Mouse (Mus musculus) lung, postnatal 14 days (tissue): ENCODE measurements around the gene Tex33.

Source experiments
- DNase-seq: peaks from one replicate; pipeline ENCODE4 v3.0.0; 2021

Gene Tex33

DNA sequence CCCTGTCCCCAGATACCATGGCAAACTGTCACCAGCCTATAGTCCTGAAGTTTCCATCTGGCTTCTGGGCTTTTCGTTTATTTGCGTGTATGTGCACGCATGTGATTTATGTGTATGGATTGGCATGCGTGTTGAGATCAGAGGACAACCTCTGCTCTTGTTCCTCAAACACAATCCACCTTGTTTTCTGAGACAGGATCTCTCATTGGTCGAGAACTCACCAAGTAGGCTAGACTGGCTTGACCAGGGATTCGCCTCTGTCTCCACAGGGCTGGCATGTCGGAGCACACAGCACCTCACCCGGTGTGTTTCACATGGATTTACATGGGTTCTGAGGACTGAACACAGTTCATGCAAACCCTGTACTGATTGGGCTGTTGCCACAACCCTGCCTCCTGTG lies 18.4 kb upstream of the Tex33 start:
- no peak for DNase-seq

DNA sequence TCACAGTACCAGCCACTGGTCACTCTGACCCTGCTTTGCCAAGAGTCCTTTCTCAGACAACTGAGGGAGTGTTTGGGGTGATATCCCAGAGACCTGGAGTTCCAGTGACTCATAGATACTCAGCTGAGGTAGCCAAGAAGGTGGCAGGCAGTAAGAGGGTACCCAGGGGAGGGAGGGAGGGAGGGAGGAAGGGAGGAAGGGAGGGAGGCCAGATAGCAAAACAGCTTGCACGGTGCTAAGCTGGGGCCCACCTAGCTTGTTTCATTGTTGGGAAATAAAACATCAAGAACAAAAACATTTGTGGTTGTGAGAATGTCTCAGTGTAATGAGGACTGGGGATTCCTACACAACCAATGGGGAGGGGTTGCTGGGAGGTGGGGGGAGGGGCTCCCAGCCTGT lies 18.0 kb upstream of the Tex33 start:
- DNase-seq, result no peak

DNA sequence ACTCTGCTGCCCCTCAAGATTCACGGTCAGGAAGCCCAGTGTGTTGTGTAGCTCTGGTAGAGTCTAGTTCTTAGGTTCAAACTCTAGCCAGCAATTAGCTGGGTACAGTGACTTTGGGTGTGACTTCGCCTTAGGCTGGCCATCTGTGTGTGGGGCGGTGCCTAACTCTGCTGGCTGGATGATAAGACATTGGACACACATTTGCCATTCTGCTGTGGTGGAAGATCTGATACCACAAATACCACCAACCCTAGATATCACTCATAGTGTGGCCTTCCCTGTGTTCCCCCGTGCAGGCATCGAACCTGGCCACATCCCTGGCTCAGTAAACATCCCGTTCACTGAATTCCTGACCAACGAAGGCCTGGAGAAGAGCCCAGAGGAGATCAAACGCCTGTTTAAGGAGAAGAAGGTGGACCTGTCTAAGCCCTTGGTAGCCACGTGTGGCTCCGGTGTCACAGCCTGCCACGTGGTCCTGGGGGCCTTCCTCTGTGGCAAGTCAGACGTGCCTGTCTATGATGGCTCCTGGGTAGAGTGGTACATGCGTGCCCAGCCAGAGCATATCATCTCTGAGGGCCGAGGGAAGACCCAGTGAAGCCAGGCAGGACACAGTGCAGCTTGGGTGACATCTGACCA lies 17.5 kb upstream of the Tex33 start:
- DNase-seq, result no peak

DNA sequence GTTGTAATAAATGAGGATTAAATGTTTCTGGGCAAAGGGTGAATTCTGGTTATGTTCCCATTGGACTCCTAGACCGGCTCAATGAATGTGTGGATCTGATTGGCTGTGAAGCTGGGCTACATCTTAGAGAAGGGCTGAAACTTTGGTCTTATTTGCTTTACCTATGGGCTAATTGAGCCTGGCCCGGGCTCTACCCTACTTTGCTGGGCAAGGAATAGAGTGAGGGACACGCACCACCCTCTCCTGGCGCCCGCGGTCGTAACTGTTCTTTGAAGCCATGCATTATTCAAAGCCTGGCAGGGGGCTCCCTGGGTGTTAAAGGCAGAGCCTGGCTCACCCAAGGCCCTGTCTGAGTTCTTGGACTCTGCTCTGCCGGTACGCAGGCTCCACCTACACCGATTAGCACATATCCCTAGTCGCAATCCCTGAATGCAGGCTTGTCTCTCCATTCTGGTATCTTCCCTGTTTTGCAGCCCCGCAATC lies 13.9 kb upstream of the Tex33 start:
- DNase-seq, result no peak

DNA sequence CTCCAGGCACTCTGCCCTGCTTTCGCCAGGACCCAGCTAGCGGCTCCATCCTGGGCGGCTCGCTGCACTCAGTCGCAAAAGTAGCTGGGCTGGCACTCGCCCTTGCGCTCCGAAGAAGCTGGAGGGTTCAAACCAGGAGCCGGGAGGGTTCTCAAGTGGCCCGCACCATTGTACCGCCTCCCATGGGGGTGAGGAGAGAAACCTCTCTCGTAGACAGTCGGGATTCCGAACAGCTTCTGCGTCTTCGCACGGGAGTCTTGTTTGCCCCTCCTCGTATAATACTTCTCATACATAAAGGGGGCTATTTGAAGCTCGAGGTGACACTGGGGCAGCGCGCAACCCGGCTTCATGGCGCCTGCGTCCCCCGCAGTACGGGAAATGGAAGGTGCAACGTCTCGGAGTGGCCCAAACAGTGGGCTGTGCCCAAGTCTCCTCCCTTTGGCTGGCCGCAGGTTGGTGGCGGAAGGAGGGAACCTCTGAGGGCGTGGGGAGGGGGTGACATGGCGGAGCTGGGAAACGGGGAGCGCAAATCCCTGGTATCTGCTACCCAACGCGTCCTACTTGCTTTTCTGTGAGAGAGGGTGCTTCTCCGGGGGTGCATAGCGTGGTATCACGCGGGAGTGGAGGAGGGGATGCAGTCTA lies 10.7 kb upstream of the Tex33 start, which contains the start of gene Mpst:
Gene Mpst, plus strand, starts transcription at position 124 of the 642 bp plus-strand sequence.
- DNase-seq, result peak; percentile 90

DNA sequence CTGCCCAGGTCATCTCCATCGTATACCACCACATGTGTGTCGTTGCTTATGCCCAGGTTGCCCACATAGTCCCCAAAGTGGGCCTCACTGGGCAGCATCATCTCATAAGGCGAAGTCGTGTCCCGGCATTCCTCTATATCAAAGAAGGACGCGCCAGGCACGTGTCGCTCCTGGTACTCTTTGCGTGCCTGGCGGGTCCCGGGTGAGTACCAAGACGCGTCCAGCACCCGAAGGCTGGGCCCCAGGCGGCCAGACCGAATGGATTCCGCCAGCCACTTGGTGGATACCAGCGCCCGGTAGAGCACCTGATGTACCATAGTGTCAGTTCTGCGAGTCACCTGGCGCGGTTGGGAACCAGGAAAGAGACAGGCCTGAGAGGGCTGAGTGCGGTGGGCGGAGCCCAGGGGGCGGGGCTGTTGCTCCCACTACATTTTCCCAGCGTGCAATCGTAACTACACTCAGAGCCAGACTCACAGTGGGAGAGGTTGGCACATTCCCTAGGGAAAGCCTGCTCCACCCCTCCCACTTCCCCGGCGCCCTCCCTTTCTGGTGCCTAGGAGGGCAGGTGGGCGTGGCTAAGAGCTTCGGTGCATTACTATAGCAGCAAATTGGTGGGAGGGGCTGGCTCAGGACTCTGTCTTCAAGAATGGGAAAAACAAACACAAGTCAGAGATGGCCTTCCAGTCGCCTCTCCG lies 10.0 kb upstream of the Tex33 start, which contains the start of gene Tst:
Gene Tst, minus strand, starts transcription at position 391 of the 695 bp plus-strand sequence.
- peak; percentile 94 for DNase-seq

DNA sequence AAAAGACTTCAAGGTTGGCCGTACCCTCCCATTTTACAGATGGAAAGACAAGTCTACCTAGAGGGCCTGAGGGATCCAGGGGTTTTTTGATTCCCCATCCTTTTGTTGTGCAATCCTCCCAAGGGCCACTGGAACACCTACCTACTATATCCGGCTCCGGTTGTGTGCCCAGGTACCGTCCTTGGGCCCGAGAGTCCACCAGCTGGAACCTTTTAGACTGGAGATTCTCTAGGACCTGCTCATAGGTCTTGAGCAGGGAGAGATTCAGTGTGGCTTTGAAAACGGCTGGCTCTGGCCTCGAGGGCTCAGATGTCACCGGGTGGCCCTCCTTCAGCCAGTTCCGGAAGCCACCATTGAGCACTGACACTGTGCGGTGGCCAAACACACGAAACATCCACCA lies 9.4 kb upstream of the Tex33 start:
- no peak for DNase-seq

DNA sequence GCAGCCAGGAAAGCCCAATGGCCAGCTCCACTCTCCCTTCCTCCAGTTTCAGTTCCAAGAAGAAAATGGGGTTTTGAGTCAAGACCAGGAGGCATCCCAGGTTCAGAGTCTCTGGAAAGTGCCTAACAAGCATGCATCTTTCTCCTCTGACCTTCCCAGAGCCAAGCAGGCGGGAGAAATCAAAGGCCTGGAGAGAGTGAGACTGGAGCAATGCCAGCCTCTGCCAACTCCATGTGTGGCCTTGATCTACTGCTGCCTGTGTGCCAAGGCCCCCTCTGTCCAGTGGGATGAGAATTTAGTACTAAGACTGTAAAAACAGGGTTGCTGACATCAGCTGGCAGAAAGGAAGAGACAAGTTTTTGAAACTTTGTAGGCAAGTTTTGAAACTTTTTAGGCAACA lies 8.2 kb upstream of the Tex33 start:
- DNase-seq, result peak; percentile 45

DNA sequence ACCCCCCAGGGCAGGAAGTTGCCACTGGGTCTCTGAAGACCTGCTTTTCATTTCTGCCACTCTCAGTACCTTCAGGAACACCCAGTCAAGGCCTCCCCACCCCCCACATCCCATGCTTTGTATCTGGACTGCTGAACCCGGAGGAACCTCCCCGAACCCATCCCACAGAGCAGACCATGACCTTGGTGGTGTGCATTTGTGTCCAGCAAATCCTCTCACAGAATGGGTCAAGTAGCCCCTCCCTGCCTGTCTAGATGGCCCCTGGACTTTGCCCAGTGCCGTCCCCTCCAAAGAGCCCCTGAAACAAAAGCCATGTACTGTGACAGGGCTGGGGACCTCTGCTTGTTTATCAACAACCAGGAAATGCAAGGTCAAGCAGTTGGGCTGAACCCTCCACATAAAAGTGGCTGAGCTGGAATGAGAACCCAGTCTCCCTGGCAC lies 7.6 kb upstream of the Tex33 start:
- no peak for DNase-seq

DNA sequence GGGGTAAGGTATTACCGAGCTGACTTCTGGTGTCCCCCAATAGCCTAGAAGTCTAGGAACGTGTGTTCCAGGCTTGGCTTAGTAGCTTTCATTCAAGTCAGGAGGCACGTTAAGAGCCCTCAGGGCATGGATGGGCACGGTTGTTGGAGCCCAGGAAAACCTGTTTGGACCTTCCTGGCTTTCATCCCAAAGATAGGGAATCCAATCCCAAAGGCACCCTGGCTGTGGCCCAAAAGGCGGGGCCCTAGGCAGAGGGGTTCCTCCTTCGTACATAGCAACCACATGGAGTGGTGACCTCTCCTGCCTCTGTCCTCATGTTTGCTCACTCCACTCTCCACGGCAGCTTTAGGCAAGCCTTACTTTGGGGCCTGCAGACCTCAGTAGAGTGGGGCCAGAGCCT lies 6.7 kb upstream of the Tex33 start:
- DNase-seq, result peak; percentile 82

DNA sequence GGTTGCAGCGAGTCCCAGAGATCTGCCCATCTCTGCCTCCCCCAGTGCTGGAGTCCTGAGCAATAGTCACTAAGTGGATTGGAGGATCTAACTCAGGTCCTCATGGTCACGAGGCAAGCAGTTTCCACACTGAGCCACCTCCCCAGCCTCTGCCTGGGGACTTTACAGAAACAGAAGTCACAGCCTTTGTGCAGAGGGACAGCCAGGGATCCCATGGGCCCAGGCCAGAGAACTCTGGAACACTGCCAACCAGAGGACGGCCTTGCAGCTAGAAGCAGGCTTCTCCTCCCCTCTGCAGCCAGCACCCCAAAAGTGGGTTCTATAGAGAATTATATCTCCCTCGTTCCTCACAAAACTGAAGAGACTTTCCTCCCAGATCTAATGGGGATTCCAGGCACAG lies 6.2 kb upstream of the Tex33 start:
- DNase-seq, result peak; percentile 74

DNA sequence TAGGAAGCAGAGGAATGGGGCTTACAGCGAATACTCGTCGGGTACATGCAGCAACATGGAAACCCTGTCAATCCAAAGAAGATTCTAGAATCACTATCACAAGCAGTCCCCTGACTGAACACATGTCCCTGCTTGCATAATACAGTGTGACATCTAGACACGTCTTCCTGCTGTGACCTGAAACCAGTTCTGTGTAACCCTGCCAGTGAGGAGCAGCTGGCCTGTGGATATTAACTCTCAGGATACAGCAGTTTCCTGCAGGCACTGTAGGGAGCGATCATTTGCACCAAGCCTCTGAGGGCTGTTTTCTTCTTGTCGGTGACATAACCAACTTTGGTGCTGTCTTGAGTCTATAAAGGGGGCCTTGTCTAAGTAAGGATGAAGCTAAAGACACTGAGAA lies 5.6 kb upstream of the Tex33 start:
- no peak for DNase-seq

DNA sequence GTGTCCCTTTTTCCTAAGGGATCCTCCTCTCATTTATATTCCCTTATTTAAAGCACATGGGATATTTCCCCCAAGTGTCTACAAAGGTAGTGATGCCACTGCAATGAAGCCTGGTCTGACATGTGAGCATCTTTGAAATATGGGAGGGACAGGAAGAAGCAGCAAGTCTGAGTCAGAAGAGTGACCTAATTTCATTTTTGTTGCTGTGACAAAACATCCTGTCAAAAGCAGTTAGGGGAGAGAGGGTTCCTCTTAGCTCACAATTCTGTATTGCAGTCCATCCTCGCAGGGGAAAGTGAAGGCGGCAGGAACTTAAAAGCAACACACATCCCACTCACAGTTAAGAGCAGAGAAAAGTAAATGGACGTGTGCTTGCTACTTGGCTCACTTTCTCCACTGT lies 4.9 kb downstream of the Tex33 start:
- no peak for DNase-seq

DNA sequence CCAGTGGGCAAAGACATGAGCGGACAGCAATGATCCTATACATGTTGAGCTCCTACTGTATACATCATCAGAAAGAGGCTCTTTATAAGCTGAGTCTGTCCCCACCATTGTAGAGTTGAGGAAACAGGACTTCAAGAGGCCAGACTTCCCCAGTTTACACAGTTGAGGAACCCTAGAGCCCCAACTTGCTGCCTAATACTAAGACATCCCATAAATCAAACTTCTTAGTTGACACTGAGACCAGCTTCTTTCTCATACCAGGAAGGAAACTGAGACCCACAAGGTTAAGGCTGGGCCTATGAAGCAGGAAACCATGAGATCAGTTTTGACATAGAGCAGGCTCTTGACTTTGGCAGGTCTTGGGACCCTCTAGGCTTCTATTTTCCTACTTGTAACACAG lies 10.1 kb downstream of the Tex33 start:
- DNase-seq, result no peak

DNA sequence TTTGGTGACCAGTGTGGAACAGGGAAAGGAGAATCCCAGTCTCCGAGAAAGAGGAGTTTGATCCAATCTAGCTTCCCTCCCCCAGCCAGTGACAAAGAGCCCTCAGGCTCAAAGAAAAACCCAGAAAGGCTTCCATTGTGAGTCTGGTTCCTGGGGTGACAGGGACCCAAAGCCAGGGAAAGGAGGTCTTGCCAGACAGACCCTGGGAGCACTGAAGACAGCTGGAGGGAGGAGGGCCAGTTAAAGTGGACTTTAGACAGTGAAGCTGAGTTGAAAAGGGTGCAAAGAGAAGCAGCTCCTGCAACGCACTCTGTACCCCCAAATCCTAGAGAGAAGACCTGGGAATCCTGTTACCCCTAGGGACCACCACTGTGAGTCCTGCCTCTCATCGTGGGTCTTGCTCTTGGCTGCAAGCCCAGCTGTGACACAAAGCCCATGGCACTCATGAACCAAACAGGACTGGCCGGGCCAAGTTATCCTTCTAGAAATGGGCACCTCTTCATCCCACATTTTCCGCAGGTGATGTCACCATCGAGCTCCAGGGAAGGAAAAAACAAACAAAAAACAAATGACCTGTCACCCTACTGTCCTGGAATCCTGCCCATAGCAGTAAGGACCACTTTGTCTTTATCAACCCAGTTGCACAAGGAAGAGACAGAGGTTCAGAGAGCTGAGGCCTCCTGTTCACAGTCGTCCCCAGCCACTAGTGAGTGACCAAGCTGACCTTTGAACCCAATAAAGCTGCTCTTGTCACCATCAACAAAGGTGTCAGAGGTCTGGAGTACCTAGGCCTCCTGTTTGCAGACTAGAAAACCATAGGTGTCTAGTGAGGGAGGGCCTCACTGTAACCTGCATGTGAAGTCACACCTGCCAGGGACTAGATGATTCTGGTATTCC lies 11.2 kb downstream of the Tex33 start:
- no peak for DNase-seq

DNA sequence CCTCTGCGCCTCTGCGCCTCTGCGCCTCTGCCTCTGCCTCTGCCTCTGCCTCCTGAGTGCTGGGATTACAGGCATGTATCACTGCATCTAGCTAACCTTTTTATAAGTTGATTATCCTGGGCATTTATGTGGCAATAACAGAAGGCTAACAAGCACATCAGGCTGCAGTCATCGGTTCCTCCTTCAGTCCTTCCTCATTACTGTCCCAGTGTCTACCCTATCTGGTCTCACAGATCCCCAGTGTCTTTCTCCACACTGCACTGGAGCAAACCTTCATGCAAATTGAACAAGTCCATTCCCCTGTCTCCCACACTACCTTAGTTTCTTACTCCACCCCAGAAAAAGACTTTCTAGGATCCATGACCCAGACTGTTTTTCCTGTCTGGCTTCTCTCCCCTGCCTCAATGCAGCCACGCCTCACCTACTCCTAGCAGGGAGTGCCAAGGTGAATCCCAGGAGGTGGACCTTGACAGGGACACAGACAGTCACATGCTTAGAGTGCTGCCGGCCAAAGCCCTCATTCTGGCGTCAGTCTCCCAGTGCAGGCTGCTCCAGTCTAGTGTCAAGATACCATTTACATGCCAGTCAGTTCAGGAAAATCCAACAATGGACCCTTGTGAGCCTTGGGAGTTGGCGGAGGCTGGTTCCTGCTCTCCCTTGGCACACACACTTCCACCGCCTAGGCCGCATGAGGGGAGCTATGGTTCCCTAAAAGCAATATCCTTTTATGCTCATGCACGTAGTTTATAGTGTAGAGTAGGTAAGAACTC lies 12.1 kb downstream of the Tex33 start:
- no peak for DNase-seq

DNA sequence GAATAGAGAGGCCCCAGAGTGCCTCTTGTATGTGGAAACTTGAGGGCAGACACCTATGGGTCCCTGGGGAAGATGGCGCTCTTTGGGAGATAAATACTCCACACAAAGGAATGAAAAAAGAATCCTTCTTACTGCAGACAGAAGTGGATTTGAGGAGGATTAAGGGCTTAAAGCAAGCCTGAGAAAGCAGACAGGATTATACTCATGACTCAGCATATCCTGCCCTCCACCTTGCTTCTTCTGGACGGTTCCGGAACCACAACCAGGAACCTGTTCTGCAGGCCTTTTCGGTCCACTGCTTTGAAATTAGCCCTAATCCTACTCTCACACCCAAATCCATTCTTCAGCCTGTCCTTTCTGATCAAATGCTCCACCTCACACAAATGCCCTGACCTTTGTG lies 13.6 kb downstream of the Tex33 start:
- no peak for DNase-seq

DNA sequence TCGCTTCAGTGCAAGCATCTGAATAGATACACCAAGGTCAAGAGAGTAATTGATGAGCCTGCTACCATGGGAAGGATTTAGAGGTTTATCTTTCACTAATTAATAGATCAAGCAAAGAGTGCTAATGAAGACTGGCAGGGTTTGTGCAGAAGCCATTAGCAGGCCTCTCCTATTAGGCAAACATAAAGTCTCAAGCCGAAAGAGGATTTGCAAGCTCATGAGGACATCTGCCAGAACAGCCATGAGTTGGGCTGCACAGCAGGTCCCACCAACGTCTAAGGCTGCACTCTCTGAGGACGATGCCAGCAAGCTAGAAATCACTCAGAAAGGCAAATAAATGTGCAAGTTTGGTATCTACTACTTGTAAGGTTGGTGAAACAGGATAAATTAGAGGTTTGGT lies 15.0 kb downstream of the Tex33 start:
- no peak for DNase-seq

DNA sequence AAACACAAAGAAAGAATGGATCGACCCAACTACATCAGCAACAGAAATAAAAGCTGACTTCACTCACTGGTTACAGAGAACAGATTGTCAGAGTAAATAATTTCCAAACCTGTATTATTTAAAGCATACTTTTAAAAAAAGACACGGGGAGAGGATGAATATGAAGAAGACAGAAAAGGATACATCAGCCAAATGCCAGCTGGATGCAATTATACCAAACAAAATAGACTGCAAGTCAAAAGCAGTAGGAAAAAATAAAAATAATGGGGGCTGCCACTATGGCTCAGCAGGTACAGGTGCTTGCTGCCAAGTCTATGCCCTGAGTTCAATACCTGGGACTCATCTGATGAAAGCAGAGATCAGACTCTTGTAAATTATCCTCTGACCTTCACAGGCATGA lies 15.5 kb downstream of the Tex33 start:
- no peak for DNase-seq

DNA sequence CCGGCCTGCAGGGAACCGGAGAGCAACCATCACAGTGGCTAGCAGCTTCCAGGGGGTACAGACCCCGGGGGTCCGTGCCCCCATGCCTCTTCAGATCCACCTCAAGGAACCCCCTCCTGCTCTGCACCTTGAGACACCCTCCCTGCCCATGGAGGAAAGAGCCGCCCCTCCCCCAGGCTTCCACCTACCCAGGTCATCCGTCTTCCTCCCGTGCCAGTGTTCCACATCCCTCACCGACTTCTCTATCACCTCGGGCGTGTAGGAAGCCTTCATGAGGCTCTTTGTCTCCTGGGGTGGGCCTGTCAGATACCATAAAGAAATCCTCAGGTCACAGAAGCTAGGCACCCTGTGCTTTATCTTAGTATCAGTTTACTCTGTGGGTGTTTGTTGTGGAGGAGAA lies 17.2 kb downstream of the Tex33 start:
- DNase-seq, result no peak

DNA sequence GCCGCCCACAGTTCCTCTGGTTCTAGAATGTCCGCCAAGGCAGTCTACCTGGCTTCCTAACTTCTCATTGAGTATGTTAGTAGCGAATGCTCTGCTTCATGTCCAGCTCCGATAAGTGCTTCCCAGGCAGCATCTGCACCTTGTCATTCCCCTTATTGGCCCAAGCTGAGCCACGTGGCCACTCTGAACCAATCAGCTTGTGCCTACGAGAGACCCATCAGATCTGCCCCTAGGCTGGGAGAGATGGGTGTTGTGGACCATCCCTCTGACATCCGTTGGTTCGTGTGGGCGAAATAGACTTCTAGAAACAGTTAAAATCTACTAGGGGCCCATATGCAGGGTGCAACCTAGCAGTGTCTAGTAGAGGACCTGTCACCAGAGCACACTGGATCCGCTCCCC lies 17.9 kb downstream of the Tex33 start:
- DNase-seq, result no peak

DNA sequence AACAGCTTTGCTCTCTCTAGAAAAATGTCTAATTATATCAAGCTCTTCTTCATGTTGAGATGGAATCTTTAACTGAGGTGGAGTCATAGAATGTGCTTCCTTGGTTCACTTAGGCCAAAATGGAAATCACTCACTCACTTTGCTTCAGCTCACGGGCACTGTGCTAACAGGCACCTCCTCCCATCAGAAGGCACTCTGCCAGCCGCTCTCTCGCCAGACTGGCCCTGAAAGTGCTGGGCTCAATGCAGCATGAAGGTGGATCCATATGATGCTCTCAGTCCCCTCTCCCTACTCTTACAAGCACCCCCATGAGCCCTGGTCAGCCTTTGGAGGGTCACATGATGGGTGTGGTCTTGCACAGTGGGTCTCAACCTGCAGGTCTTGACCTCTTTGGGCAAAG lies 21.5 kb downstream of the Tex33 start:
- peak; percentile 54 for DNase-seq
